Mouse (Mus musculus) right cerebral cortex, postnatal 25 days (tissue): ENCODE results near the gene B4galt1.

Source experiments
- DNase-seq: peaks from one replicate; pipeline ENCODE4 v3.0.0; 2022

B4galt1 gene

GRCm38 (mm10) chr4:40853565-40854386, at the start of gene B4galt1:
B4galt1 (minus strand) TSS chr4:40854005.
- DNase-seq, result peak; percentile 89

GRCm38 (mm10) chr4:40900612-40901011, 46.8 kb upstream of the B4galt1 start:
- DNase-seq, result no peak

DNA sequence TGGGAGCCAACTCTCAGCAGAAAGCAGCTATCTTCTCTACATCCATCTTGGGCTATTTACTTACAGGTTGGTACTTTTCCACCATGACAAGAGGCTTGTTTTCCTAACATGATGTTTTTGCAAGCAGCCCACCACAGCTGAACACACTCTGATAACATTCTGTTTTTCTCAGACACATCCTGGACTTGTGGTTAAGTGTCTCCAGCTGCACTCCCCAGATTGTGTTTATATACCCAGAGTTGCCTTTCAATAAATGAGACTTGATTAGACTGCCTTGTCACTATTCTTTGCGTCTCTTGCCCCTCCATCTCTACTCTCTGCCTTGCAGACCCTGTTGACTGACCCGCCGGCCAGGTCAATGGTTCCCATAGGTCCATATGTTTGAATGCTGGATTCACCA, 46.3 kb upstream of the B4galt1 start:
- no peak for DNase-seq

GRCm38 (mm10) chr4:40899264-40899663, 45.5 kb upstream of the B4galt1 start:
- no peak for DNase-seq

GRCm38 (mm10) chr4:40898476-40899044, 44.8 kb upstream of the B4galt1 start:
- no peak for DNase-seq

DNA sequence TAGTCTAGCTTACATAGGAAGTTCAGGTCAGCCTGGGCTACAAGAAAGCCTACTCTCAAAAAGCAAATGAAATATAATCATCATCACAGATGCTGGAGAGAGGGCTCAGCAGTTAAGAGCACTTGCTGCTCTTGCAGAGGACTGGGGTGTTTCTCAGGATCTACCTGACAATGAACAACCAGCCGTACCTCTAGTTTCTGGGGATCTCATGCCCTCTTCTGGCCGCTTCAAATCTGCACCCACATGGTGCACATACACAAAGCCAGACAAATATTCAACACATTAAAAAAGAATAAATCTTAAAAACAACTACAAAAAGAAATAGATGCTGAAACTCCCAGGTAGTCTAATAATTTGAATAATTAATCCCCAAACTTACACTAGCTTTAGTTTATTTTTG, 41.8 kb upstream of the B4galt1 start:
- DNase-seq, result no peak

- DNase-seq, result no peak
Measured at GRCm38 (mm10) chr4:40895118-40895517, 41.3 kb upstream of the B4galt1 start.

DNA sequence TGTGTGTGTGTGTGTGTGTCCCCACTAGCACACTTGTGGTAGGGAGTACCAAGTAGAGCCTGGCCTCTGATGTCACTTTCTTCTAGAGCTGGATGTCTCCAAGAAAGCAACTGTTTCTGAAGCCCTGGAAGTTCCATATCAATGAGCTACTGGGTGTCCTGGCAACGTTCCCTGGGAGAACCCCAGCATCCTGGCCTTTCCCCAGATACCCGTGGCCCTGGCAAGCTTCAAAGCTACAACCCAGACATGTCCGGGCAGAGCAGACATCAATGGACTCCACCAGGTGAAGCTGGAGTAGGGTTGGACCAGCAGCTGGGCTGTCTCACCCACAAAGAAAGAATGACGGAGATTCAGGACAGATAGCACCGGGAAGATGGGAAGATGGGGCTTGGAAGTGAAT, 37.4 kb upstream of the B4galt1 start:
- DNase-seq, result no peak

DNA sequence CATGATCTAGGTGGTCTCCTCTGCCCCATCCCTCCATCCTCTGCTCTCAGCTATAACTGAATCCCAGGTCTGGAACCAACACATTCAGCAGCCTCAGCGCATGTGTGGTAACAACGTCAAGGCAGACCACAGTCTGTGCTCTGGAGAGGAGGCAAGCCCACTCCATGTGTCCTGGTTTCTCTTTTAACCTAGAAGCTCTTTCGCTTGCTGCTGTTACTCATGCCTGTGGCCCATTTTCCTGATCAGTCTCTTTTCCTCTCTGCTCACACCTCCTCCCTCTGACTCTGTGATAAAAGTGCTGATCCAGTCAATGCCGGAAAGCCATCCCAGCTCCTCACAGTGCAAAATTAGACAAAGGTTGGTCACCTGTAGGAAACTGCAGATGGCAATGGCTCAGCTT, 36.2 kb upstream of the B4galt1 start:
- DNase-seq, result no peak

DNA sequence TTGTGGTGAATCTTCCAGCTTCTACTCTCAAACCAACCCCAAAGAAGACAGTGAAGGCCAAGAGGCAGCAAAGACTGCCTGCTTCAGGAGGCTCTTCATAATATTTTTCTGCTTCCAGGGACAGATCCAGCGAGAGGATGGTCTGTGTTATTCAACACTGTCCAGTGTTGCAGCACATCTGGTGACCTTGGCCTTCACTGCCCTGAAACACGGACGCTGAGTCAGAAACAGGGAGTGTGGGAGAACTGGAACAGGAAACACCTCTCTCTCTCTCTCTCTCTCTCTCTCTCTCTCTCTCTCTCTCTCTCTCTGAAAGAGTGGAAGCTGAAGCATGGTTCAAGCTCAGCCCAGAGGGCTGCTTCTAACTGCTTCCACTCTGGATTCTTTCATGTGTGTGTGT, 35.4 kb upstream of the B4galt1 start:
- no peak for DNase-seq

- no peak for DNase-seq
Measured at GRCm38 (mm10) chr4:40888839-40889238, 35.0 kb upstream of the B4galt1 start.

GRCm38 (mm10) chr4:40885883-40886282, 32.1 kb upstream of the B4galt1 start:
- DNase-seq, result no peak

DNA sequence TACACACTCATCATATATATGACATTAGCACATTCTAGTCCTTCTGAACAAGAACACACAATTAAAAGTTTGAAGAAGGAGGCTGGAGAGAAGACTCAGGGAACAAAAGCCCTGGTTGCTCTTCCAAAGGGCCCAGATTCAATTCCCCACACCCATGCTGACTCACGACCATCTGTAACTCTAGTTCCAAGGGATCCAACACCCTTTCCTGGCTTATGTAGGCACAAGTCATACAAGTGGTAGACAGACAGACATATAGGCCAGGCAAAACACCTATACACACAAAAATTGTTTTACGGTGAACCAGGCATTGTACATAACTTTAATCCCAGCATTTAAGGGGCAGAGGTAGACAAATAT, 31.3 kb upstream of the B4galt1 start:
- DNase-seq, result peak; percentile 38

DNA sequence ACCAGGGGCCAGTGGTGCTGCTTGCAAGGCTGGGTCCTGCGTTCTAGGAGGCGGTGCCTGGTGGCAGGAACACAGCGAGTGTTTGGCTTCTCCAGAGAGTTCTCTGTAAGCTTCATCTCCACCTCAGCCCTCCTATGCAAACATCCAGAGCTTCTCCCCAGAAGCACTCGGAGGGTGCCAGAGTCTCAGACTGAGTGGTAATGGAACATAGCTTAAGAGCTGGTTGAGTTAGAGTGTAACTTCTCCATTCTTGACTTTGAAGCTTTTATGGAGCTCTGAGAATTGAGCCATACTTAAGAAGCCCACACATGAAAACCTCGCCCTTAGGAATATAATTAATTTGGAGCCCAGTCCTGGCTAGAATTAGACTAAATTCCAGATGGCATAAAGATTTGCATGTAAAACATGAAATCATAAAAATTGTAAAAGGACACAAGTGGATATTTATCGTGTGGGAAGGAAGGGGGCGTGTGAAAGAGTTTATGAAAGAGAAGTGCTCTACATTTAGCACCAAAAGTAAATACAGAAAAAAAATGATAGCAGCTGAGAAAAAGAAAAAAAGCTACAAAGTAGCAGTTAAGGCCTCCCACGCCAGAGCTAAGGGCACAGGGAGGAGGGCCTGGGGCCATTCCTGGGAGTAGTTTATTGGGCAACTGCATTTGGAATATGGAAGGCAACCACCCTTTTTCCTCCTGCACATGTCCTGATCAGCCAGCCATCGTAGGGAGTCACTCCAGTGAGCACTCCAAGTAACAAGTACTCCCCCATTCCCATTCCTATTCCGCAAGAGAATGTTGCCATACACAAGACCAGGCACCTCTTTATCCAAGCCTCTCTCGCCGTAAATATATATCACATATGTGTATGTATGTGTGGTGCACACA, 30.7 kb upstream of the B4galt1 start:
- DNase-seq, result peak; percentile 24

- DNase-seq, result no peak
Measured at GRCm38 (mm10) chr4:40883200-40883599, 29.4 kb upstream of the B4galt1 start.

DNA sequence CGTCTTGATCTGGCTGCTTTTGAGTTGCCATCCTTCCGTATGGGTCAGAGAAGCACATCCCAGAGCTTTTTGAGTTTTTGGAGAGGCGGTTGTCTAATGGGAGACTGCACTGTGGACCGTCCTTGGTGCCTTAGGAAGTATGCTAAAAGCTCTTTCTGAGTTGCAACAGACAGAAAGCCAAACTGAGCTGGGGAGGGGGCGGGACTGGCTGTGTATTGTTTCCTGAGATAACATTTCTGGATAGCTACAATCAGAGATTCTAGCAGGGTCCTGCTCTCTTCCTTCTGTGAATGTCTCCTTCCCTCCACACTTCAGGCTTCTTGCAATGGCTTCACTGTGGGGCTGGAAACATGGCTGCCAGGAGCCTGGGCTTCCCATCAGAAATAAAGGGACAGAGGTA, 23.7 kb upstream of the B4galt1 start:
- no peak for DNase-seq

DNA sequence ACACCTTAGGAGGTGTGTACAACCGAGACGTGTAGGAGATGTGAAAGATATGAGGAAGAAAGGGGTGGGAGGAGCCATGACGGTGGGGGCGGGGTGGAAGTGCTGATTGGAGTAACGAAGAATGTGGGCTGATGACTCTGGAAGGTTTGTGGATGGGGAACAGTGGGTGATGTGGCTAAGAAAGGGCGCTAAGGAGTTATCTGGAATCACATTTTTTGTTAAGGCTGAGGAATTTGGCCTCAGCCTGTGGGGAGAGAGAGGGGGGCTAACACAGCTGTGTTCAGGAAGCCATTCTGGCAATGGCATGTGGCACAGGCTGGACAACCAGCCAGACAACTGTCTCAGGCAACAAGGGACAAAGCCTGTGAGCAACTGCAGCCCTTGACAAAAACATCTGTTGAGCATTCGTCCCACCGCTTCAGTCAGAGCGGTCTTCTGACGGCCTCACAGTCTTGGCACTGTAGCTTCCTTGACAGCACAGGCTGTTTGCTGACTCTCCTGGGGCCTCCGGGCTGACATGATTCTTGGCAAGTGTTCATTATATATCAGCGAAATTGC, 23.1 kb upstream of the B4galt1 start:
- no peak for DNase-seq

DNA sequence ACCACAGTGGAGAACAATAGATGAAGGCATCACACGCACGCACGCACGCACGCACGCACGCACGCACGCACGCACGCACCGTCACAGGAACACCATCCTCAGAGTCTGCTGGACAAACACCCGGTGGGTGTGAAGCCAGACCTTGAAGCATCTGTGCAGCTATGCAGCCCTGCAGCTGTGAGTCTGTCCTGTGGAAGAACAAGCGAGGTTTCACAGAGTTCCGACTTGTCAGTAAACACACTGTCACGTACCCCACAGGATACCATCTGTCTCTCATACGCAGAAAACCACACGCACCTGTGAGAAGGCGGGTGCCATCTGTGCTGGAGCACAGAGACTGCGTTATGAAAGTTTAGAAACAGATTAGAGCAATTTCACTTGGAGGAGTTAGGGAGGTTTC, 22.0 kb upstream of the B4galt1 start:
- peak; percentile 82 for DNase-seq

- DNase-seq, result no peak
Measured at GRCm38 (mm10) chr4:40874794-40875552, 21.2 kb upstream of the B4galt1 start.

DNA sequence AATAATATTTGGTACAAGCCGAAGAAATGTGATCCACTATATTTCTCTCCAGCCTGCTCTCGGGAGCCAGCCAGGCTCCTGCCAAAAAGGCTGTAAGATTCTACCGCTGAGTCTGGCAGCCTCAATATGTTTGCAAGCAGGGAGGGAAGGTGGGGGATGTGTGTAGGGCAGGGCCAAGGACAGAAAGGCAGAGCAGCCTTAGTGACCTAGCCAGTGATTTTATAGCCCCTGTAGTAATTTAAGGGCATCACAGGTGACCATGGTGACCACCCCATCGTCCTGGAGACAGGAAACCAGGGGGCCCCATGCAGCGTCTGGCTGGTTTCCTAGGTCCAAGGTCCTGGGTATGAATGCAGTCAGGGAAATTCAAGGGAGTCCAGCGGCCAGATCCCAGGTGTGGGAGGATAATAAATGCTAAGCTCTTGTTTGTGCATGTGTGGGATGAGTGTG, 20.4 kb upstream of the B4galt1 start:
- DNase-seq, result no peak

- DNase-seq, result no peak
Measured at GRCm38 (mm10) chr4:40873320-40873719, 19.5 kb upstream of the B4galt1 start.

DNA sequence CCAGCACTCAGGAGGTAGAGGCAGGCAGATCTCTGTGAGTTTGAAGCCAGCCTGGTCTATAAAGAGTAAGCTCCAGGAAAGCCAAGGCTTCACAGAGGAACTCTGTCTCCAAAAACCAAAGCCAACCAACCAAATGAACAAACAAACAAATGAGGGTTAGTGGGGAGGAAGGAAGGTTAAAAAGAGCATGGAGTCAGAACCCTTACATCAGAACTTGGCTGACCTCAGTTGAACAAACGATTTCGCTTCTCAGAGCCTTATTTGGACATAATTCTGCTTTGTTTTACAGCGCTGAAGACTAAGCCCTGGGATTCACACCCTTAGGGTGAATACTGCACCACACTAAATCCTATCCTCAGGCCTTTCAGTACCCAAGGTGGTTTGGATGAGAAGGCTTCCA, 18.3 kb upstream of the B4galt1 start:
- no peak for DNase-seq

- DNase-seq, result no peak
Measured at GRCm38 (mm10) chr4:40870206-40870605, 16.4 kb upstream of the B4galt1 start.
